Mouse (Mus musculus) cortical plate, adult 2 months (tissue): ENCODE measurements around the gene Sema6c.

Source experiments
- CTCF ChIP-seq: fragments of 200-500 bp; IDR thresholded peaks from 2 replicates; pipeline ENCODE4 v1.5.1; 2011; ENCODE audit warnings: mild to moderate bottlenecking, control low read depth, low read length; ENCODE audit not compliant: insufficient read depth; ENCODE audit errors: extremely low read depth
- POLR2A ChIP-seq: fragments of 200-500 bp; IDR thresholded peaks from 2 replicates; pipeline ENCODE4 v1.6.1; 2011; ENCODE audit warnings: mild to moderate bottlenecking, low read length, control low read depth; ENCODE audit not compliant: insufficient read depth; ENCODE audit errors: extremely low read depth

DNA sequence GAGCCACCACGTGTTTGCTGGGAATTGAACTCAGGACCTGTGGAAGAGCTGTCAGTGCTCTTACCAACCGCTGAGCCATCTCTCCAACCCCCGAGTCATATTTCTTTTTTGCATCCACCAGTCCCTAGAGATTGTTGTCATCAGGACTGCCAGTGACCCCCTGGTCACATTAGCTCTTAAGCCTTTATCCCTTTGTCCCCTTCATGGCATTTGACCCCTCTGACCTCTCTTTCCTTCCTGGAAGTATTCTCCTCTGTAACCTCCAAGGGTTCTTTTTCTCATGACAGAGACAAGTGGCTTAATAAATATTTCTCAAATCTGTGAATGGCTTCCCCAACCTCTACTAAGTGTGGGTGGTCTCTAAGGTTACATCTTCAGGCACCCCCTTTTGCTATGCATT is 12.3 kb upstream of the Sema6c start:
- TF ChIP-seq CTCF (no peak), POLR2A (no peak)
